Mouse (Mus musculus) MEL (cell line): ENCODE measurements around the gene Usp17lc. TPM values are rescaled to one million over a fixed set of nuclear protein-coding genes. Genes with fewer than 3 reads are reported as not detected.
"Not testable (repeated sequence)": the region's sequence is repeated elsewhere in the genome, so short reads cannot be mapped to it uniquely, and the experiment has no call there.

Source experiments
- DNase-seq: peaks from one replicate; pipeline ENCODE4 v3.0.0; 2011; ENCODE audit warnings: low read depth, low spot score
- H3K27ac ChIP-seq: 2 replicates; pipeline ENCODE4 v1.5.1; 2012; ENCODE audit warnings: low read depth, mild to moderate bottlenecking, control low read depth, low read length, moderate library complexity; ENCODE audit not compliant: control insufficient read depth
- H3K27me3 ChIP-seq, 2 experiments: fragments of 150-350 bp in 1 of 2; sonication (generic) in 1 of 2; 2 replicates each; pipeline ENCODE4 v1.6.1; 2012; ENCODE audit warnings: low read length in 2 of 2, mild to moderate bottlenecking in 2 of 2, improper control_type of control experiment in 1 of 2, moderate library complexity in 1 of 2; ENCODE audit not compliant: insufficient read depth in 2 of 2, control insufficient read depth in 1 of 2
- H3K36me3 ChIP-seq, 2 experiments: 2 replicates each; pipeline ENCODE4 v1.6.1; 2012 to 2014; ENCODE audit warnings: low read length in 2 of 2, improper control_type of control experiment in 1 of 2, inconsistent platforms in 1 of 2, mild to moderate bottlenecking in 1 of 2; ENCODE audit not compliant: insufficient read depth in 2 of 2, control insufficient read depth in 1 of 2
- H3K4me1 ChIP-seq, 2 experiments: fragments of 150-350 bp in 1 of 2; sonication (generic) in 1 of 2; 2 replicates each; pipeline ENCODE4 v1.6.1; 2012; ENCODE audit warnings: low read length in 2 of 2, improper control_type of control experiment in 1 of 2, mild to moderate bottlenecking in 1 of 2; ENCODE audit not compliant: insufficient read depth in 2 of 2, control insufficient read depth in 1 of 2
- H3K4me3 ChIP-seq, 2 experiments: fragments of 150-350 bp in 1 of 2; sonication (generic) in 1 of 2; 2 replicates each; pipeline ENCODE4 v1.5.1; 2012; ENCODE audit warnings: low read depth in 2 of 2, low read length in 2 of 2, mild to moderate bottlenecking in 2 of 2, moderate library complexity in 2 of 2, control low read depth in 1 of 2, improper control_type of control experiment in 1 of 2; ENCODE audit not compliant: control insufficient read depth in 1 of 2, insufficient read depth in 1 of 2
- H3K79me2 ChIP-seq: 2 replicates; pipeline ENCODE4 v1.6.1; 2012; ENCODE audit warnings: mild to moderate bottlenecking, low read length, moderate library complexity; ENCODE audit not compliant: control insufficient read depth, poor library complexity, insufficient read depth
- H3K9ac ChIP-seq: 2 replicates; pipeline ENCODE4 v1.6.1; 2012; ENCODE audit warnings: low read depth, mild to moderate bottlenecking, control low read depth, low read length, moderate library complexity; ENCODE audit not compliant: control insufficient read depth, poor library complexity, severe bottlenecking
- H3K9me3 ChIP-seq: fragments of 150-350 bp; sonication (generic); replicated peaks from 2 replicates; pipeline ENCODE4 v1.6.1; 2012; ENCODE audit warnings: mild to moderate bottlenecking, low read length, improper control_type of control experiment, moderate library complexity; ENCODE audit not compliant: insufficient read depth
- BHLHE40 ChIP-seq: IDR thresholded peaks from 2 replicates; pipeline ENCODE4 v1.6.1; 2012; ENCODE audit warnings: low read depth, mild to moderate bottlenecking, inconsistent platforms, low read length, improper control_type of control experiment, borderline replicate concordance
- E2F4 ChIP-seq: IDR thresholded peaks from 2 replicates; pipeline ENCODE4 v1.6.1; 2011; ENCODE audit warnings: low read depth, low read length, improper control_type of control experiment, borderline replicate concordance
- EP300 ChIP-seq, 2 experiments: IDR thresholded peaks; 2 replicates each; pipeline ENCODE4 v1.6.1; 2011; ENCODE audit warnings: improper control_type of control experiment in 2 of 2, low read length in 2 of 2, low read depth in 1 of 2, mild to moderate bottlenecking in 1 of 2
- ETS1 ChIP-seq: IDR thresholded peaks from 2 replicates; pipeline ENCODE4 v1.6.1; 2012; ENCODE audit warnings: low read depth, mild to moderate bottlenecking, inconsistent platforms, low read length, improper control_type of control experiment, moderate library complexity
- GATA1 ChIP-seq: IDR thresholded peaks from 2 replicates; pipeline ENCODE4 v1.6.1; 2011; ENCODE audit warnings: low read depth, low read length, improper control_type of control experiment
- MAX ChIP-seq: IDR thresholded peaks from 2 replicates; pipeline ENCODE4 v1.6.1; 2011; ENCODE audit warnings: low read length, improper control_type of control experiment
- MEF2A ChIP-seq: IDR thresholded peaks from 2 replicates; pipeline ENCODE4 v1.6.1; 2014; ENCODE audit warnings: low read depth, mild to moderate bottlenecking, inconsistent platforms, low read length, improper control_type of control experiment; ENCODE audit not compliant: poor library complexity, insufficient replicate concordance, severe bottlenecking; ENCODE audit errors: extremely low read depth
- RCOR1 ChIP-seq: IDR thresholded peaks from 2 replicates; pipeline ENCODE4 v1.6.1; 2012; ENCODE audit warnings: low read depth, mild to moderate bottlenecking, inconsistent platforms, low read length, improper control_type of control experiment
- SIN3A ChIP-seq: IDR thresholded peaks from 2 replicates; pipeline ENCODE4 v1.6.1; 2012; ENCODE audit warnings: low read length, improper control_type of control experiment, inconsistent platforms
- TBP ChIP-seq: IDR thresholded peaks from 2 replicates; pipeline ENCODE4 v1.8.0; 2011; ENCODE audit warnings: low read depth, low read length, improper control_type of control experiment
- UBTF ChIP-seq: IDR thresholded peaks from 2 replicates; pipeline ENCODE4 v1.6.1; 2012; ENCODE audit warnings: low read depth, mild to moderate bottlenecking, inconsistent platforms, low read length, improper control_type of control experiment, moderate library complexity, borderline replicate concordance; ENCODE audit not compliant: insufficient read depth
- USF1 ChIP-seq: IDR thresholded peaks from 2 replicates; pipeline ENCODE4 v1.6.1; 2014; ENCODE audit warnings: low read depth, mild to moderate bottlenecking, inconsistent platforms, low read length, improper control_type of control experiment, moderate library complexity
- ZC3H11A ChIP-seq: IDR thresholded peaks from 2 replicates; pipeline ENCODE4 v1.6.1; 2012; ENCODE audit warnings: low read depth, mild to moderate bottlenecking, inconsistent platforms, low read length, improper control_type of control experiment
- ZKSCAN1 ChIP-seq: IDR thresholded peaks from 2 replicates; pipeline ENCODE4 v1.6.1; 2012; ENCODE audit warnings: low read depth, mild to moderate bottlenecking, inconsistent platforms, low read length, improper control_type of control experiment, moderate library complexity
- ZNF384 ChIP-seq: IDR thresholded peaks from 2 replicates; pipeline ENCODE4 v1.6.1; 2012; ENCODE audit warnings: low read depth, mild to moderate bottlenecking, inconsistent platforms, low read length, improper control_type of control experiment
- polyA plus RNA-seq, 2 experiments: library from polyadenylated mRNA; stranded (reverse) in 1 of 2; unstranded in 1 of 2; fragments of >175 nt in 1 of 2; fragments of >200 nt in 1 of 2; gene quantifications; 2 replicates each; pipeline versions ENCODE4 v1.2.1 to v1.2.4; 2012; ENCODE audit warnings: low replicate concordance in 2 of 2, low read depth in 1 of 2; ENCODE audit not compliant: insufficient read length in 2 of 2, insufficient read depth in 1 of 2, missing spikeins in 1 of 2
- total RNA-seq: library from RNA; depleted of rRNA; stranded (reverse); fragments of 300-350 nt; gene quantifications from 2 replicates; pipeline ENCODE4 v1.2.3, GENCODE M21; 2012; rRNA removed

Usp17lc gene
- total RNA-seq (not detected in 2 replicates), polyA plus RNA-seq (not detected)

DNA sequence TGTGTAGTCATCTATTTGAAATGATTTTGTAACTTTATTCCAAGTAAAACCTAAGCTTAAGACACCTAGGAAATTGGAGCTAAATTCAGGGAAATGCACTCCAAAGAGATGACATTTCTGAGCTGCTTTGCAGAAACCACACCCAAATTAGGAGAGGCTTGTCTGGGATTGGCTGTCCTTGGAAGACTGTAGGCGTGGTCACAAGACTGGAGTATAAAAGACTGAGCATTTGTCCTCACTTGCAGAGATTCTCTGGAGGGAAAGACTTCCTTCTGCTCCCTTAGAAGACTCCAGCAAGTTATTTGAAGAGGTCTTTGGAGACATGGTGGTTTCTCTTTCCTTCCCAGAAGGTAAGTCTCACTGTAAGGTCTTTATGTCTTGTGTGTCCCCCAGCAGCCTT, at the start of gene Usp17lc:
Gene Usp17lc (plus strand): TSS at position 301 of the 400 bp plus-strand sequence.
- not testable (repeated sequence) for H3K27me3 ChIP-seq, H3K9me3 ChIP-seq, H3K4me1 ChIP-seq, H3K4me3 ChIP-seq, H3K9ac ChIP-seq, H3K36me3 ChIP-seq, H3K27ac ChIP-seq, DNase-seq, H3K79me2 ChIP-seq

DNA sequence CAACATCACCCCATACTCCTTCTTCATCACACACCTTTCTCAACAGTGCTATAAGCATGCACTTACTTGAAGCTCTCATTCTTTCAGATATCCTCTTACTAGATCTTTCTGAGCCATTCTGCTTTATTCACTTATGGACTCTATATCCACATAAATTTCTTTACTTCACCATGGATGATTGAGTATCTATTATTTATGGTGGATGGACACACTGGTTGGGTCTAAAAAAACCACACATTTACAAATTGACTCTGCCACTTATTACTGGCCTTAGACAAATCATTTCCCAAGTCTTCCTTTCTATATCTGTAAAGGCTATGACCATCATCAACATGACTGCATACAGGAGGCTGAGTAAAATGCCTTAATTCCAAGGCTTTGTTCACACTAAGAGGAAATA, 28.8 kb upstream of the Usp17lc start, which contains the start of gene Olfr603:
Gene Olfr603 (minus strand): TSS at position 101 of the 400 bp plus-strand sequence.
- DNase-seq = no peak
- H3K27me3 ChIP-seq = no peaks in the 10 kb centered on the region
- no peaks in the 10 kb centered on the region for H3K4me1 ChIP-seq
- no peaks in the 10 kb centered on the region for H3K9me3 ChIP-seq
- TF ChIP-seq BHLHE40 = no peak
- TF ChIP-seq USF1 = no peak
- no peak for TF ChIP-seq MAX
- no peak within 1 kb of the TSS for H3K27ac ChIP-seq
- no peak within 1 kb of the TSS for H3K9ac ChIP-seq
- H3K79me2 ChIP-seq = no peaks in the 10 kb centered on the region
- no peaks in the 10 kb centered on the region for H3K36me3 ChIP-seq
- H3K4me3 ChIP-seq = no peak within 1 kb of the TSS

DNA sequence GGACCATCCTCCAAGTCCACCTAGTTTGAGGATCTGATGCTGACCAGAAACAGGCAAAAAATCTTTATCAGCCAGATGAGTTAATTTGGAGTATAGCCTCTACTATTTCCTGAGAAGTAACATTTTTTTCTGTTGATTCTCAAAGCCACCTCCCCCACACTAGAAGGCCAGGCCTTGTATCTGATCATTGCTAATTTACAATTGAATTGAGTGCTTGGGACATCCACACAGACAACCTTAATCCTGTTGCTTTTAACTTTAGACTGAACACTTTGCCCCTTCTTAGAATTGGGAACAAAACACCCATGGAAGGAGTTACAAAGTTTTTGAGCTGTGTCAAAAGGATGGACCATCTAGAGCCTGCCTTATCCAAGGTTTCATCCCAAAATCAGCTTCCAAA, 17.1 kb upstream of the Usp17lc start:
- no peak for DNase-seq
- Histone ChIP-seq H3K9me3 (no peaks in the 10 kb centered on the region), H3K36me3 (no peaks in the 10 kb centered on the region), H3K27ac (no peak overlapping the region)
- TF ChIP-seq GATA1 (no peak), ETS1 (no peak), UBTF (no peak), ZC3H11A (no peak), SIN3A (no peak), ZKSCAN1 (no peak), MEF2A (no peak), BHLHE40 (no peak), E2F4 (no peak), USF1 (no peak), EP300 (IDR thresholded peaks at IDR 0.05; ENCODE audit: low read depth in 1 of 2, low read length in 2 of 2) (no peak), TBP (no peak), ZNF384 (no peak), RCOR1 (no peak)
- TF ChIP-seq, all 39 proteins: peak for 0
- Histone ChIP-seq H3K4me1 (no peaks in the 10 kb centered on the region), H3K27me3 (no peaks in the 10 kb centered on the region), H3K9ac (no peak overlapping the region), H3K4me3 (no peak overlapping the region), H3K79me2 (no peaks in the 10 kb centered on the region)
